Mouse (Mus musculus) CH12.LX (cell line): ENCODE results near the gene Mmadhc.

ENCODE experiments used
- CTCF ChIP-seq, 2 experiments: IDR thresholded peaks in 1 of 2; conservative IDR thresholded peaks in 1 of 2; 2 replicates each; pipeline ENCODE4 v1.5.1; 2011 to 2012; ENCODE audit warnings: low read depth in 2 of 2, low read length in 2 of 2, improper control_type of control experiment in 1 of 2, inconsistent platforms in 1 of 2, mild to moderate bottlenecking in 1 of 2, moderate library complexity in 1 of 2
- E2F4 ChIP-seq: IDR thresholded peaks from 2 replicates; pipeline ENCODE4 v1.6.1; 2011; ENCODE audit warnings: low read depth, low read length, improper control_type of control experiment; ENCODE audit not compliant: insufficient replicate concordance
- EP300 ChIP-seq: IDR thresholded peaks from 2 replicates; pipeline ENCODE4 v1.6.1; 2011; ENCODE audit warnings: low read length, improper control_type of control experiment
- HCFC1 ChIP-seq: IDR thresholded peaks from 2 replicates; pipeline ENCODE4 v1.6.1; 2012; ENCODE audit warnings: low read depth, mild to moderate bottlenecking, inconsistent platforms, low read length, improper control_type of control experiment
- MYC ChIP-seq: IDR thresholded peaks from 2 replicates; pipeline ENCODE4 v1.6.1; 2011; ENCODE audit warnings: low read depth, mild to moderate bottlenecking, improper control_type of control experiment, low read length
- NELFE ChIP-seq: IDR thresholded peaks from 2 replicates; pipeline ENCODE4 v1.6.1; 2011; ENCODE audit warnings: low read depth, low read length, improper control_type of control experiment
- POLR2A ChIP-seq: IDR thresholded peaks from 2 replicates; pipeline ENCODE4 v1.6.1; 2011; ENCODE audit warnings: low read depth, mild to moderate bottlenecking, improper control_type of control experiment, low read length
- SIN3A ChIP-seq: IDR thresholded peaks from 2 replicates; pipeline ENCODE4 v1.6.1; 2012; ENCODE audit warnings: low read length, improper control_type of control experiment, inconsistent platforms
- ZC3H11A ChIP-seq: IDR thresholded peaks from 2 replicates; pipeline ENCODE4 v1.6.1; 2012; ENCODE audit warnings: low read depth, mild to moderate bottlenecking, inconsistent platforms, low read length, improper control_type of control experiment
- ZNF384 ChIP-seq: IDR thresholded peaks from 2 replicates; pipeline ENCODE4 v1.6.1; 2012; ENCODE audit warnings: low read depth, low read length, improper control_type of control experiment, inconsistent platforms

GRCm38 (mm10) chr2:50248551-50248950, 48.0 kb downstream of the Mmadhc start:
- no peak for TF ChIP-seq CTCF (conservative IDR thresholded peaks at IDR 0.05 in 1 of 2, IDR thresholded peaks at IDR 0.05 in 1 of 2; ENCODE audit: low read depth in 2 of 2, low read length in 2 of 2)
- no peak for TF ChIP-seq ZNF384
- no peak for TF ChIP-seq POLR2A
- no peak for TF ChIP-seq NELFE
- no peak for TF ChIP-seq EP300
- no peak for TF ChIP-seq SIN3A
- TF ChIP-seq ZC3H11A: no peak
- no peak for TF ChIP-seq E2F4
- TF ChIP-seq HCFC1: no peak
- no peak for TF ChIP-seq MYC
